Mouse (Mus musculus): ENCODE results near the gene Ehbp1l1.
A peak's percentile ranks its signal among the peaks of the same experiment; 100 is the strongest.
"Not testable (repeated sequence)": the region's sequence is repeated elsewhere in the genome, so short reads cannot be mapped to it uniquely, and the experiment has no call there.

Ehbp1l1 gene

GRCm38 (mm10) chr19:5710068-5710467, 16.0 kb downstream of the Ehbp1l1 start:
- DNase-seq (ENCODE audit: extremely low spot score): no peak

DNA sequence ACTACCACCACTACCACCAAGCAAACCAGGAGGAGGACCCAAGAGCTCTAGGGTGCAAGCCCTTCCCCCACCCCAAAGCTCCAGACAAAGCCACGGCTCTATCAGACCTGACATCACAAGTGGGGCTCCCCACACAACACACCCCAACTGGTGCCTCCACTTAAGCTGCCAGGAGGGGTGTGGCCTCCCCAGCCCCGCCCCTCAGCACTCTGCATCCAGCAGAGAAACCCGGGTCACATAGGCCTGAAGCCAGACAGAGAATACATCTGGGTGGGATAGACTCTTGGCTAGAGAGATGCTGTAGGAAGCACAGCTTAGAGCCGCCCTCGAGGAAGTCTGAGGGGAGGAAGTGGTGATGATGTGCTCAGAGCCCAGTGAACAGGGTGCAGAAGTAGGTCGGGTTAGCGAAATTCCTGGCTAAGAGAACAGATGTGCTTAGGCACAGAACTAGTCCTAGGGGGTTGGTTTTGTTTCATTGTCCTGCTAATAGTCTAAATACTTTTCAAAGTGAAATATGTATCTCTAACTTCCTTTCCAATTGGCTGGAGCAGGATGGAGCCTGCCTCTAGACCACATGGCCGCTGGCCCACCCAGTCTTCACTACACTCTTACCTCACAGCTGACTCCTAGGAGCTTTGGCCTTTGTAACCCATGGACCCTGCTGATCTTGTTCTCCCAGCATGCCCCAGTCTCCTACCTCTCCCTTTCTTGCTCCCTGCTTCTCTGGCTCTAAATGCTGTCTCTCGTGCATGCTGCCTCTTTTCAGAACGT, 21.1 kb downstream of the Ehbp1l1 start:
- DNase-seq (ENCODE audit: extremely low spot score): no peak

- no peak for DNase-seq (ENCODE audit: extremely low spot score)
Observed at GRCm38 (mm10) chr19:5704163-5704800, 21.8 kb downstream of the Ehbp1l1 start, which contains the start of gene Kcnk7. Kcnk7 (plus strand) TSS chr19:5704367.

GRCm38 (mm10) chr19:5695849-5696462, 30.2 kb downstream of the Ehbp1l1 start:
- DNase-seq (ENCODE audit: extremely low spot score): peak; percentile 66

GRCm38 (mm10) chr19:5693801-5694200, 32.3 kb downstream of the Ehbp1l1 start:
- no peak for DNase-seq (ENCODE audit: extremely low spot score)

DNA sequence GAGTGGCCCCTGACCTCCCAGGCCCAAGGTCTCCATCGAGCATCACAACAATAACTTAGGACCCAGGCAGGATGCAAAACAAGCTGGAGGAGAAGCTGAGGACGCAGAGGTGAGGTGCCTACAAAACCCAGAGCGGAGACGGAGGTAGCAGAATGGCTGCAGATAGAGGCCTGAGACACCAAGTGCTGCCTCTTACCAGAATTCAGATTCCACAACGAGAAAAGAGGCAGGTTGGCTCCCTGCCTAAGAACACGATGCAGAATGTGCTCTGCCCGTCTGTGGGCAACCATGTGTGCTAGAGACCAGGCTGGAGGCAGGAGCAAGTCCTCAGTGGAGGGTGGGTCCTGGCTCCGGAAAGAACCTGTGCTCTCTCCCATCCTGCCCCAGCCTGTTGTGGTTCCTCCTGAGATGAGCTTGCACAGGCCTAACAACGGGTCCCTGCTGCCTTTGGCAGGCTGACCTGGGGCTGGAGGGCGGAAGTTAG, 33.2 kb downstream of the Ehbp1l1 start:
- DNase-seq (ENCODE audit: extremely low spot score): no peak

DNA sequence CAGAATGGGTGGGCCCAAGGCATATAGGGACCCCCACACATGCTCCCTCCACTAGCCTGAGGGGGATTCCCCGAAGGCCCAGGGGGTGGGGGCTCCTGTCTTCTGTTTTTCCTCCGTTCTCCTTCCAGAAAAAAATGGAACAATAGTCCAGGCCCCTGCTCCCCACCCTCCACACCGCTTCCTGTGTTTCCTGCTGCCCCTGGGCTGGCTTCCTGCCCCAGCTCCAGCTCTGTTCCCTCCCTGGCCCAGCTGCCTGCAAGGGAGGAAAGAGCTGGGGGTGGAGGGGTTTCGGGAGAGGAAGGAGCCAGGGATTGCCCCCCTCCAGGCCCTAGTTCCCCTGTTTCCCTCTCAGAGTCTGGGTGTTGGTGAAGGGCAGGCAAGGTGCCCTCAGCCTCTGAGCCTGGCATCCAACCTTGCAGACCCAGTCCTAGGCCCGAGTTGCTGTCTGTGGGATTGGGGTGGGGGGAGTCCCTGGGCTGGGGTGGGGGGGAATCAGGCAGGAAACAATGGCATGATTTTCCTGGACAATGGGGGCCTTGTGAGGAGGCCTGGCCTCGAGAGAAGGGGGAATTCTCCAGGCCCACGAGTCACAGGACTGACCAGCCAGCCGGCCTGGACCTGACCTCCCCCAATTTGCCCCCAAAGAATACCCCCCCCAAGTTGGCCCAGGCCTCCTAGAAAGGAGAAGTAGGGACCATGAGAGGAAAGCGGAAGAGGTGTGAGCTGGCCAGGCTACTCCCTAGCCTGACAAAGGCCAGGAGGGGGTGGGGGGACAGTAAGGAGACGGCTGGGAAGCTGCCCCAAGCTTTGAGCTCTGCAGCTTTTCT, 33.8 kb downstream of the Ehbp1l1 start:
- no peak for DNase-seq (ENCODE audit: extremely low spot score)

GRCm38 (mm10) chr19:5691601-5692000, 34.5 kb downstream of the Ehbp1l1 start:
- no peak for DNase-seq (ENCODE audit: extremely low spot score)

DNA sequence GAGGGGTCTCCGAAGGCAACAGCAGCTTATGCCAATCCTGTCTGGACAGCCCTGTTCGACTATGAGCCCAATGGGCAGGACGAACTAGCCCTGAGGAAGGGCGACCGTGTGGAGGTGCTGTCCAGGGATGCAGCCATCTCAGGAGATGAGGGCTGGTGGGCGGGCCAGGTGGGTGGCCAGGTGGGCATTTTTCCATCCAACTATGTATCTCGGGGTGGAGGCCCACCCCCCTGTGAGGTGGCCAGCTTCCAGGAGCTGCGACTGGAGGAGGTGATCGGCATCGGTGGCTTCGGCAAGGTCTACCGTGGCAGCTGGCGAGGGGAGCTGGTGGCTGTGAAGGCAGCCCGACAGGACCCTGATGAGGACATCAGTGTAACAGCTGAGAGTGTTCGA, 35.8 kb downstream of the Ehbp1l1 start:
- no peak for DNase-seq (ENCODE audit: extremely low spot score)

DNA sequence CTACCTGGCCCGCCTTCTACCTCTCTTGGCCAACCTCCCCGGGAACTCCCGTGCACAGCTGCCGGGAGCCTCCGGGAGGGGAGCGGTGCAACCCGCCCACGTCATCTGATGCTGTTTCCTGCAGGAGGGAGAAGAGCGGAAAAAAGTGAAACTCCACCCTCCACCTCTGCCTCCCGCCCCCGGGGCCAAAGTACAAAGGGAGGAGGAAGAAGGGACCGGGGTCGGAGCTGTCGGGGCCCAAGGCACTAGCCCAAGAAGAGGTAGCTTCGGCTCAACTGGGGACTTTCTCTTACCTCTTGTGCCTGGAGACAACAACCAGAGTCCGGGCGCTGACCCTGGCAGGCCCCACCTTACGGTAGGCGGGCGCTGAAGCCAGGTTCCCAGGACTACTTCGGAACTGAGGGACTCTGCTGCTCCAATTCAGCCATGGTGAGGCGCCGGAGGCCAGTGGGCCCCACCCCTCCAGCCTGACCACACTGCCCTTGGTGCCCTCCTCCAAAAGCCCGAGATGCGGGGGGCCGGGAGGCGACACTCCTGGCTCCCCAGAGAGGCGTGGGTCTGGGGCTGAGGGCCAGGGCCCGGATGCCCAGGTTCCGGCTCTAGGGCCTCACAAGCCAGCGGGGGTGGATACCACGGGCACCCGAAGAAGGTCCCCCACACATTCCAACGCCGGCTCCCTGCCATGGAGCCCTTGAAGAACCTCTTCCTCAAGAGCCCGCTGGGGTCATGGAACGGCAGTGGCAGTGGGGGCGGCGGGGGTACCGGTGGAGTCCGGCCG, 36.4 kb downstream of the Ehbp1l1 start:
- DNase-seq (ENCODE audit: extremely low spot score): peak; percentile 81

DNA sequence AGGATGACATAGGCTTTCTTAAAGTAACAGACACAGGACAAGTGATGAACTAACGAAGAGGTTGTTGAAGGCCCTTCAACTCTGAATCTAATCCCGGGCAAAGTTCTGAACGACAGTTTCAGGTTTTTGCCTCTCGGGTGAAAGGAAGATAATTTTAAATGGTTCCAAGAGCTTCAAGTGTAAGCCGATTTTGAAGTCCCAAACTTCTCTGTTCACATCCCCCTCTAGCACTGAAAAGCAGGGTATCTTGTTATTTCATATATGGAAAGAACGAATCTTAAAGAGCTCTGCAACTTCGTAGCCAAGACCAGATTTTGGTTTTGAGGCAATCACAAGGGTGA, 37.1 kb downstream of the Ehbp1l1 start:
- no peak for DNase-seq (ENCODE audit: extremely low spot score)

- peak; percentile 96 for DNase-seq (ENCODE audit: extremely low spot score)
Observed at GRCm38 (mm10) chr19:5688200-5689087, 37.7 kb downstream of the Ehbp1l1 start, which contains the start of the genes Map3k11 and Pcnx3. Map3k11 (plus strand) TSS chr19:5688742. Pcnx3 (minus strand) TSS chr19:5688908.

DNA sequence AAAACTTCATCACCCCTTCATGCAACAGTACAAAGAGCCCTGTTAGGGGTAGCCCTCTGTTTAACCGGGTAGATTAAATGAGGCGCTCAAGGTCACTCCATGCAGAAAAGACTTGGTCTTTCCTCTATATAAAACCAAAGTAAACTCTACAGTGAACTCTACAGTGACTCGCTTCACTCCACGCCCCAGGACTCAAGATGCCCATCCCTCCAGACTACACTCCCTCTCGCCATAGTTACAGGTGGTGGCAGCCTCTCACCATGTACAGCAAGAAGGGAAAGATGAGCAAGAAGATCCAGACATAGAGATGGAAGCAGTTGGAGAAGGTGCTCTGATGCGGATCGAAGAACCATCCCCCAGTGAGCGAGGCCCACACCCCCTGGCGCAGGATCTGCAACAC, 38.4 kb downstream of the Ehbp1l1 start:
- no peak for DNase-seq (ENCODE audit: extremely low spot score)

DNA sequence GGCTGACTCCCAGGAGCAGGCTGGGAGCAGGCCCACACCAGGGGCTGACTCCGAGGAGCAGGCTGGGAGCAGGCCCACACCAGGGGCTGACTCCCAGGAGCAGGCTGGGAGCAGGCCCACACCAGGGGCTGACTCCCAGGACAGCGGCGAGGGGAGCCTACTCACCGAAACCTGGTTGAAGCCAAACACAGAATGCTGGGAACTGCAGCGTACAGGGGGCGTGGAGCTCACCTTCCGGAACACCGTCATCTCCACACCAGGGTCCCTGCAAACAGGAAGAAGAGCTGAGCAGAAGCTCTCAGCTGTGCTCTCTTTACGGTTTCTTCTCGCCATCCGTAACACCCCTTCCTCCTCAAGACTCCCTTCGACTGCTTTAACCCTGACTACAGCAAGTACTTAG, 39.2 kb downstream of the Ehbp1l1 start:
- DNase-seq (ENCODE audit: extremely low spot score): not testable (repeated sequence)

DNA sequence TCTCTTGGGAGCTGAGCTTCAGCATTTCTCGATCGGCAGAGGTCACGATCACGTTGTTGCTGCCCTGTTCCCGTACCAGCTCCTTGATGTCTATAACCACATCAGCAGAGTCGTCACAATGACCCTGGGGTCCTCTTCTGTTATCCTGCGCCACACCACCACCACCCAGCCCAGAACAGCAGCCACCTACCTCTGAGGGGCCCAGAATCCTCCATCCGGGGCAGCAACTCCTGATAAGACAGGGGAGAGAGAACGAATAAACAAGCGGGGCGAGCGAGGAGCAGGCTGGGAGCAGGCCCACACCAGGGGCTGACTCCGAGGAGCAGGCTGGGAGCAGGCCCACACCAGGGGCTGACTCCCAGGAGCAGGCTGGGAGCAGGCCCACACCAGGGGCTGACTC, 39.7 kb downstream of the Ehbp1l1 start:
- no peak for DNase-seq (ENCODE audit: extremely low spot score)

DNA sequence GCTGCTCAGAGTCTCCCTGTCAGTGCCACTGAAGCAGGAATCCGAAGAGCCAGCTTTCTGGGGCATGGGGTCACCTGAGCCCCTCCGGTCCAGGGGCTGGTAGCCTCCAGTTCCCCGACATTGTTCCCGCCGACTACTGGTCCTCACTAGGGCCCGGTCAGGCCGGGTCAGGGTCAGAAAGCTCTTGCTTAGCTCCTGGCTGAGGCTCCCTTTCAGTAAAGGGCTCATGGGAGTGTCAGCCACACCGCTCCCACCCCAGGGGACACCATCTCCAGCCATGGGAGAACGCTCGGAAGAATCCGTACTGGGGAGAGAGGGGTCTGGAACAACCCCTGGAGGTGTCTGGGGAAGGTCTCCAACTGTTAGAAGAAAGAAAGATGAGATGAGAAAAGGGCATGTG, 40.3 kb downstream of the Ehbp1l1 start:
- DNase-seq (ENCODE audit: extremely low spot score): no peak

DNA sequence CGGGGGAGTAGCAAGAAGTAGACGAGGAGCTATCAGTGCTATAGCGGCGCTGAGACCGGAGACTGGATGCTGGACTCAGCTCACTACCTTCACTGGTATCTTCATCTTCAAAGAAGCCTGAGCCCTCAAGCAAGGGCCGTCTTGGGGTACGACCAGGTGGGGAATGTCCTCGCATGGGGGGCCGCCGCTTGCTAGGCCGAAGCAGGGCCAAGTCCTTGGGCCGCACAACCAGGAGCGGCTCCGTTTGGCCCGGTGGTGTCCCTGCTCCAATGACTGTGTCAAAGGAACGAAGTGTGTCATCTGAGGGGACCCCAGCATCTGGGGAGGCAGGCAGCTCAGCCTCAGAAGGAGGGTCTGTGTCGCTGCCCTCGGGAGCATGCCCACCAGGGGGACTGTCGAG, 40.7 kb downstream of the Ehbp1l1 start:
- no peak for DNase-seq (ENCODE audit: extremely low spot score)

- no peak for DNase-seq (ENCODE audit: extremely low spot score)
Observed at GRCm38 (mm10) chr19:5684985-5685384, 41.1 kb downstream of the Ehbp1l1 start.

DNA sequence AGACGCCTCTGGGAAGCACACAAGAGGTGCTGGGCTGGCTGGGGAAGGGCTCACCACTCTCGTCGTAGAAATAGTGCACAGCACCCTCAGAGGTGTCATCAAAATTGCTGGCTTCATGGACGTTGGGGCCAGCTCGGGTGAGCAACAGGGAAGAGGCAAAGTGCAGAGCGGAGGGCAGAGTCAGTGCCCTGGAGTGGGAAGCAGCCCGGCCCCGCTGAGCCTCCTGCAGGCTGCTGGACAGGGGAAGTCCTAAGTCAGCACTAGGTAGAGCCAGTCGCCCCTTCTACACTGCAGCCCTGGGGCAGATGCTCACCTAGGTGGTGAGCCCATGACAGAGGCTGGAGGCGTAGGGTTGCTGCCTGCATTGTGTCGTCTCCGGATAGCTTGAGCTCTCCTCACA, 41.9 kb downstream of the Ehbp1l1 start:
- DNase-seq (ENCODE audit: extremely low spot score): no peak

DNA sequence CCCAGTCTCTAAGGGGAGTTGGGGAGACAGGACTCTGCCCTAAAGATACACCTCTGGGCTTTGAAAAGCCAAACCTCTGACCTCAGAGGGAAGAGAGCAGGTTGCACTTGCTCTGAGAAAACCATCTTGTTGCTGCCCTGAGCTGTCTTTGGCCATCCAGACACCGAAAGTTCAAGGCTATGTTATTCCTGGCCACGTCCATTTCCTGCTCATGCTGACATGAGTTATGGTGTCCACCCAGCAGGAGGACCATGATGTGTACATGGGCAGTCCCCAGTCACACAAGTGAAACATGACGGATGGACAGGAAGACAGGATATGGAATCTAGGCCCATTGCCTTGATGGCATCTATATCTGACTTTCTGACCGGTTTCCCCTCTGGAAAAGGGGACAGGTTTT, 45.7 kb downstream of the Ehbp1l1 start:
- DNase-seq (ENCODE audit: extremely low spot score): no peak

Data from embryo, embryonic 9.5 days (tissue).